Mouse (Mus musculus) lung, postnatal 14 days (tissue): Measurements from ENCODE around the gene Cep57l1.

Experiments
- DNase-seq: peaks from one replicate; pipeline ENCODE4 v3.0.0; 2021

Cep57l1 gene

GRCm38 (mm10) chr10:41735398-41735797 lies 74.3 kb downstream of the Cep57l1 start:
- DNase-seq = no peak

- DNase-seq = no peak
Measured at GRCm38 (mm10) chr10:41733214-41733613, 76.5 kb downstream of the Cep57l1 start.

- DNase-seq = no peak
Measured at GRCm38 (mm10) chr10:41731932-41732331, 77.7 kb downstream of the Cep57l1 start.

DNA sequence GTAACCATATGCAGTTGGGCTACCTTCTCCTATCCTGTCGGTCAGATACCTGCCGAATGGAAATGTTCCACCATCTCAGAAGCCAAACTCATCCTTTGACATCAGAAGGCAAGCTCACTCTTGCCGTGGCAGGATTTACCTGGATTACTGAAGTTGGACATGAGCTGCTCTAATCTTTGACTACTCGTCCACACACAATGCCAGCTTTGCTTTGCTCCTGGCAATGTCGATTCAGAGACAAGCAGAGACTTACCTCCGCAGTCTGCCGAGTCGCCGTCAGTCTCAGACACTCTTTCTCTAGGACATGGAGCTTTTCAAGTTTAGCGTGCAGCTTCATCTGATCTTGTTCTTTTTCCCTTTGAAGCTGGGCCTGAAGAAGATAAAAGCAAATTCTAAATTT lies 78.9 kb downstream of the Cep57l1 start:
- DNase-seq = no peak

DNA sequence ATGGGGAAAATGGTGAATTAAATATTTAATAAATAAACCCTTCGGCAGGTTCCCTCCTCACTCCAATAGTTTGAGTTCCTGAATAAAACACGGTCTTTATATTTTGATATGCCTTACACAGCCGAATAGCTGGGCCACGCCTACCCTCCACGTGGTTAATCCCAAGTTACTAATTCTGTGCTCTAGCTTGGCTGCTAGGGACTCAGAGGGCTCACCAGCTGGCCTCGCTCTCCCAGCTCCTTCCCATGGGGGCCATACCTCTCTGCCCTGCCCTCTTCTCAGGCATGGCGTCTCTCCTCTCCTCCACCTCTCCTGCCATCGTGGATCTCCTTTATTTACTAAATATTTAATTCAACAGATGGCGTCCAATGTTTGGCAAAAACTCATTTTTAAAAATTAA lies 83.5 kb downstream of the Cep57l1 start:
- DNase-seq = no peak

DNA sequence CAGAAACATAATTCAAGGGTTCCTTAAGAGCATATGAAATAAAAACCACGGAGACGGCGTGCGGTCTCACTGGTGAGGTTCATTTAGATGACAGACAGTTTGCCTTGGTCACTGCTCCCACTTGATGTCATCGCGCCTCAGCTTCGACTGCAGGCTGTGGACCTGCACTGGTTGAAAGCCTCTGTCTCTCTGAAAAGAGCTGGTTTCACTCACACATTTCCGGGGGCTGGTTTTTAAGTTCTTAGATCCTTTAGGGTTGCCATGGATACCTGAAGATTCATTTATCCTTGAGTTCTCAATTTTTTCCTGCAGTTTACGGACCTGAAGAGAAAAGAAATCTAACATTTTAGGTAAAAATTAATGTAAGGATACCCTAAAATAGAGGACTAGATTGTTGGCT lies 90.1 kb downstream of the Cep57l1 start:
- no peak for DNase-seq

DNA sequence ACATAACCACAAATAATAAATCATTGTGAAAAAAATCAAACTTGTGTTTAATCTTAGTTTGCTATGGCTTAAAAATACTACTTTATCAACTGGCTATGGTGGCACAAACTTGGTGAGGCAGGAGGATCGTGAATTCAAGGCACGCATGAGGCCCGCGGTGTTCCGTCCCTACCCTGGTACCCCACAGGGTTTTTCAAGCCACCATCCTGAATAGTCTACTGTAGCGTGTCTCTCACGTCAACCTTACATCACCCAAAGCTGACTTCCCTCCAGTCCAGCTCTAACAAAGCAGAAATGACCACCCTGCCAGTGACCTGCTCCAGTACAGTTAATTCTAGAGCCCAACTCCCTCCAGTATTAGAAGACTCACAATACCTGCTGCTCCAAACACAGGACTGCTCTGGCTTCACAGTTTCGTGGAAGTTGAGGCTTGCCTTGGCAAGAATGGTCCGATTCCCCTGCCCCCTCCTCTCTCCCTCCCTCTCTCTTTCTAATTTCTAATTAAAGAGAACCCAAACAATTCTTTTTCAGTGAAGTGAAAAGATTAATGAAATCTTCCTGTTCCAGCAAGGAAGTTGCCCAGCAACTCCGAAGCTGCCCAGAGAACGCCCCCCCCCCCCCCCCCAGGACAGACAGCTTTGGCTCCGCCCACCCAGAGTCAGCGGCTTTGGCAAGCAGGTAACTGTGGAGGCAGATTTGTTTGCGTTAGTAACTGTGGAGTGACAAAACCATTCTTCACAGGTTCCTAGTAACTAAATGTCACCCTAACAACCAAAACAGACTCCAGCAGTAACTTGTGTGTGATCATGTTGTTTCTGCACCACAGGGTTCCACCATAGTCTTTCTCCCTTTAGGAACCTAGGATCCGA lies 93.4 kb downstream of the Cep57l1 start, which contains the start of gene Ccdc162:
Ccdc162 (minus strand) TSS at position 606 of the 869 bp plus-strand sequence.
- peak; percentile 10 for DNase-seq

- DNase-seq = no peak
Measured at GRCm38 (mm10) chr10:41715557-41715956, 94.1 kb downstream of the Cep57l1 start.

- DNase-seq = no peak
Measured at GRCm38 (mm10) chr10:41711467-41711866, 98.2 kb downstream of the Cep57l1 start.

- no peak for DNase-seq
Measured at GRCm38 (mm10) chr10:41710773-41711172, 98.9 kb downstream of the Cep57l1 start.

GRCm38 (mm10) chr10:41709341-41709740 lies 100.3 kb downstream of the Cep57l1 start:
- DNase-seq = peak; percentile 10

DNA sequence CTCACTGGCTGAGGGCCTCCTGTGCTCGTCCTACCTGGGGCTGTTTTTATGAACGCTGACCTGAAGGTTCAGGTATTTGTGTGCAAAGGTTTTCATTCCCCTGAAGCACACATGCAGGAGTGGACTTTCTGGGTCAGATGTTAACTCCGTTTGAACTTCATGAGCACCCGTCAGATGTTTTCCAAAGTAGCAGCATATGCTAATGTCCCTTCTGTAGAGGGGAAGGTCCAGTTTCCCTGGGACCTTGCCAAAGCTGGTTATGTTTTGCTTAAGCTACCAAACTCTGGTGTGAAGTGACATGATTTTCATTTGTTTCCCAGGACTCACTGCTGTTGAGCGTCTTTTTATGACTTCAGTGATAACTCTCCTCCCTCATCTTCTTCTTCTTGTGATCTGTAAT lies 110.0 kb downstream of the Cep57l1 start:
- no peak for DNase-seq

DNA sequence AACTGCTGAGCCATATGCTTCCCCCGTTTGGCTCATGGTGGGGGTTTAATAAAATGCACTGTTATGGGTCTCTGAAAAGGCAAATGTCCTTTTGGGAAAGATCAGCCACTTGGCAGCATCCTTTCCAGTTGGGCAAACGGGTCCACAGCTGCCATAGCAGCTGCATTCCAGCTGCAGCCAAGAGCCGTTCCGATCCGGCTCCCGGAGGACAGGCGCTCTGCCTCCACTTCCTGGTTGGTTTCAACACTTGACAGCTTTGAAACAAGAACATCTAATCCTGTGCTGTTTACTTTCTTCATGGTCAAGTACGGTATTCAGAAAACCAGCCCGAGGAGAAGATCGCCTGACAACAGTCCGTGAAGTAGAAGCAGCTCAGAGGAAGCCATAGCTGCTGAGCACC lies 112.6 kb downstream of the Cep57l1 start:
- no peak for DNase-seq

GRCm38 (mm10) chr10:41690978-41691377 lies 118.7 kb downstream of the Cep57l1 start:
- DNase-seq = no peak

- DNase-seq = peak; percentile 73
Measured at GRCm38 (mm10) chr10:41689941-41690887, 119.5 kb downstream of the Cep57l1 start.

DNA sequence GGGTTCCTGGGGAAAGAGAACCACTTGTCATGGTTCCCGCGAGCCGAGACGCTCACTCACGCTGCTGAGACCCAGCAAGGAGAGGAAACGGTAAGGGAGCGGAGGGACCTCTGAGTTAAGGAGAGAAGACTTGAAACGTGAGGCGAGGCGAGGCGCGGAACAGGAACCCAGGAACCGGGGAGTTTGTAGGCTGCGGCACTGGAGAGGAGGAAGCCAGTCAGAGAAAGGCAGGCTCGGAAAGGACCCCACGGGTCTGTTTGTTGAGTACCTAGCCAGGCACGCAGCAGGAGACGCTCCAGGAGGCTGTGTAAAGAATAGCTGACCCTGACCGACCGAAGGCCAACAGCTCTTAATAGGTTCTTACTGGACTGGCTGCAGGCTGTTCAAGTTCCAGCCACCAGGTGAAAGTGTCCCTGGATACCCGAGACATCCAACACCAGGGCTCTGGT lies 125.1 kb downstream of the Cep57l1 start:
- DNase-seq = no peak

- DNase-seq = peak; percentile 89
Measured at GRCm38 (mm10) chr10:41682546-41683393, 126.9 kb downstream of the Cep57l1 start.

GRCm38 (mm10) chr10:41678746-41679360 lies 130.8 kb downstream of the Cep57l1 start:
- peak; percentile 69 for DNase-seq

DNA sequence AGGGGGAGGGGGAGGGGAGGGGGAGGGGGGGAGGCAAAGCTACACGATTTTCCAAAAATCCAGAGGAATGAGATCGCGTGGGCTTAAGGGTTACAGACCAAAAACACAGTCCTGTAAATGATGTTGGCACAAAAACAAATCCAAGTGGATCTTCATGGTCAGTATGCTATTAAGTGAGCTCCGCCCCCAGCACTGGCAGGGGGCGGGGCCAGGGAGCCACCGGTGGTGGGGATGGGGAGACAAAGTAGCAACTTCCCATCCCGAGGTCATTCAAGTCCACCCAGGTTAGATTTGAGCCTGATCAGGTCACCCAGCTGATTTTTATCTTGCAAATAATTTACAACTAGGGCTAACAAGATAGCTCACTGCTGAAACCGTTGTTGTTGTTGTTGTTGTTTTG lies 132.3 kb downstream of the Cep57l1 start:
- no peak for DNase-seq

DNA sequence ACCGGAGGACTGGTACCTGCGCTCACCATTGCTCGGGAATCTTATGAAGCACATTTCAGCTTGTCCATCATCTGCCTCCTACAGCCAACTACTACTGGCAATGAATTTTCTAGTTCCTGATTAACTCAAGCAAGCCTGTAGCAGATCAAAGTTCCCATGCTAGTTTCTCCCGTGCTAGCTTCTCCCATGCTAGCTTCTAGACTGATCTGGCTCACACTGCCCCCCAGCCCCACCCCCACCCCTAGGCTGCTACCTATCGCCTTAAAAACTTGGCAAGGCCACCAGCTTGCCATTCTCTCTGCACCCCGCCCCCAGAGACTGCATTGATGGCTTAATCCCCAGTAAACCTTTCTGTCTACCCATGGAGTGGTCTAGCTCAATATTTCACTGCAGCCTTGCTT lies 133.0 kb downstream of the Cep57l1 start:
- no peak for DNase-seq

GRCm38 (mm10) chr10:41675842-41676571 lies 133.7 kb downstream of the Cep57l1 start:
- peak; percentile 28 for DNase-seq
